Mouse (Mus musculus) liver, adult 2 months (tissue): Measurements from ENCODE around the gene Calcoco1. TPM values are rescaled to one million over a fixed set of nuclear protein-coding genes. Genes with fewer than 3 reads are reported as not detected.

ENCODE experiments used
- DNase-seq: peaks from one replicate; pipeline ENCODE4 v3.0.0-alpha.2; 2011; ENCODE audit warnings: low read depth, low spot score; ENCODE audit errors: extremely low read depth
- H3K27ac ChIP-seq: fragments of 200-500 bp; replicated peaks from 2 replicates; pipeline ENCODE4 v1.5.1; 2012; ENCODE audit warnings: low read depth, mild to moderate bottlenecking, control low read depth, inconsistent platforms, low read length; ENCODE audit not compliant: insufficient read depth
- H3K27me3 ChIP-seq: fragments of 200-500 bp; 2 replicates; pipeline ENCODE4 v1.6.1; 2012; ENCODE audit warnings: mild to moderate bottlenecking, moderate library complexity, low read length, inconsistent platforms; ENCODE audit not compliant: control insufficient read depth, insufficient read depth
- H3K36me3 ChIP-seq: fragments of 200-500 bp; 2 replicates; pipeline ENCODE4 v1.6.1; 2012; ENCODE audit warnings: low read length, inconsistent platforms; ENCODE audit not compliant: control insufficient read depth, insufficient read depth
- H3K4me1 ChIP-seq: fragments of 200-500 bp; 2 replicates; pipeline ENCODE4 v1.6.1; 2011; ENCODE audit warnings: low read length; ENCODE audit not compliant: control insufficient read depth, insufficient read depth
- H3K4me3 ChIP-seq: fragments of 200-500 bp; 2 replicates; pipeline ENCODE4 v1.5.1; 2011; ENCODE audit warnings: low read depth, mild to moderate bottlenecking, control low read depth, low read length, moderate library complexity; ENCODE audit not compliant: insufficient read depth
- H3K79me2 ChIP-seq: fragments of 200-500 bp; 2 replicates; pipeline ENCODE4 v1.6.1; 2012; ENCODE audit warnings: inconsistent platforms, mild to moderate bottlenecking, low read length, moderate library complexity; ENCODE audit not compliant: control insufficient read depth, insufficient read depth
- H3K9ac ChIP-seq: fragments of 200-500 bp; 2 replicates; pipeline ENCODE4 v1.6.1; 2012; ENCODE audit warnings: low read depth, mild to moderate bottlenecking, control low read depth, inconsistent platforms, low read length
- CTCF ChIP-seq: fragments of 200-500 bp; IDR thresholded peaks from 2 replicates; pipeline ENCODE4 v1.5.1; 2011; ENCODE audit warnings: low read depth, low read length, control low read depth
- POLR2A ChIP-seq: fragments of 200-500 bp; IDR thresholded peaks from 2 replicates; pipeline ENCODE4 v1.6.1; 2011; ENCODE audit warnings: low read length, control low read depth; ENCODE audit not compliant: insufficient read depth; ENCODE audit errors: extremely low read depth
- WGBS: fragments of 180-500 bp; shearing (Covaris S2); methylation state at CpG from one replicate; pipeline ENCODE4 v1.1.7; 2018; 5-methylcytosine and 5-hydroxymethylcytosine counted together
- polyA plus RNA-seq: library from polyadenylated mRNA; depleted of rRNA; stranded (reverse); fragments of >200 nt; gene quantifications from 2 replicates; pipeline ENCODE4 v1.2.3, GENCODE M21; 2012
- total RNA-seq: library from RNA; depleted of rRNA; stranded (reverse); fragments of >200 nt; gene quantifications from 2 replicates; pipeline ENCODE4 v1.2.3, GENCODE M21; 2014

The Calcoco1 gene
- total and polyA plus RNA-seq, 2 experiments, result 20.5 to 22.8 TPM

DNA sequence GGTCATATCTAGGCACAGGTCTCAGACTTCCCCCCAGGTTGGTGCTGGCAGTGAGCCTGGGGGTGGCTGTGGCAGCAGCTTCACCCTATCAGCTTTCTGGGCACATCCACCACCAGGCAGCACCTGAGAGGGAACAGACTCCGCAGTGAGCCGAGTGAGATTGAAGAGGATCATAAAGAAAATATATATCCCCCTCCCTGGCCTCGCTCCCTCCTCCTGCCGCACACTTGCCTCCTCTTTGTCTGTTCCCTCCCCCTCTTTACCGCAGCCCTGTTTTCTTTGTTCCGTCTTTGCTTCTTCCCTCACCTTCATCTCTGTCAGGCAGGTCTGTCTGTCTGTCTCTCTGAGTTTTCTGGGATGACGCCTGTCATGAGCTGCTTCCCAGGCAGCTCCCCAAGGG is 32.4 kb upstream of the Calcoco1 start:
- Histone ChIP-seq H3K9ac (no peak overlapping the region), H3K36me3 (no peaks in the 10 kb centered on the region), H3K27me3 (peaks cover 5% of the 10 kb centered on the region; the same call in 1 of the 2 replicates), H3K4me1 (no peaks in the 10 kb centered on the region), H3K4me3 (no peak overlapping the region), H3K79me2 (no peaks in the 10 kb centered on the region), H3K27ac (no peak overlapping the region)
- no peak for TF ChIP-seq POLR2A
- no peak for TF ChIP-seq CTCF
- no peak for DNase-seq
- 73% methylated on average over 7 of the region's 7 CpGs for WGBS

GRCm38 (mm10) chr15:102753170-102753569 is 31.2 kb upstream of the Calcoco1 start:
- Histone ChIP-seq H3K36me3 (no peaks in the 10 kb centered on the region), H3K4me3 (no peak overlapping the region), H3K27ac (no peak overlapping the region), H3K4me1 (no peaks in the 10 kb centered on the region), H3K27me3 (peaks cover 2% of the 10 kb centered on the region; the same call in 1 of the 2 replicates), H3K9ac (no peak overlapping the region), H3K79me2 (no peaks in the 10 kb centered on the region)
- WGBS, result 5% methylated on average over 13 of the region's 13 CpGs
- no peak for TF ChIP-seq POLR2A
- peak; percentile 81 for TF ChIP-seq CTCF
- peak; percentile 68 for DNase-seq

DNA sequence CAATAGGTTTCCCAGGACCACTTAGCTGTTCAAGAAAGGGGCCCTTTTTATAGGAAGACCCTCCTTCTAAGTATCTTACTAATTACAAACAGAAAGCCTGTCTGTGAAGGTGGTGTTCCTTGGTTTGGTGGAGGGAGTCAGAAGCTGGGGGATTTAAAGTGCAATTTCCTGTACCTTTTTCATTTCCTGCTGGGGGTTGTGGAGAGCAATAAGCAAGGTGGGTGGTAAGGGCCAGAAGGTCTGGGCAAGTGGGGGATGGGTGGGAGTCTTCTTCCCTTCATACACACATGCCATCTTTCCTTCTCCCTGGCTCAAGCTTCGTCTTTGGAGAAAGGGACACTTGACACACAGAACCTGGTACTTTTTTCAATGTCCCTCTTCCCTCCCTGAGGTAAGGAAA is 30.2 kb upstream of the Calcoco1 start:
- TF ChIP-seq CTCF (no peak), POLR2A (no peak)

DNA sequence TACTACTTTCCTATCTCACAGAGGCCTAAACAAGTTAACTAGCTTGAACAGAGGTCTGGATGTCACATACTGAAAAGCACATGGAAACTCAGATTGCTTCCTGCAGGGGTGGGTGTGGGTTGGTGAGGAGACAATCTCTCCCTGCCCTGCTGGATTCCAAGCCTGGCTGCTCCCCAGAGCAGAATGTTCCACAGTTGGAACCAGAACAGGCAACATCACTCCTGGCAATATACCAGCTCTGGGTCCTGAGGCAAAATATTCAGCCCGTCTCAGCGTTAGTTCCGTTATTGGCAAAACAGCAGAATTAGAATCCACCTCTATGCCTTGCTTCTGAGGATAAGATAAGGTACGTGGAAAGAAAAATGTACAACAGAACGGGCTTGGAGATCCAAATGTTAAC is 28.3 kb upstream of the Calcoco1 start:
- no peak for DNase-seq
- WGBS, result 72% methylated on average over 5 of the region's 5 CpGs
- H3K27me3 ChIP-seq, result peaks cover 9% of the 10 kb centered on the region; the same call in 1 of the 2 replicates

More for the DNA sequence above, 30.2 kb upstream of the Calcoco1 start:
- H3K27ac ChIP-seq, result no peak overlapping the region
- H3K36me3 ChIP-seq, result no peaks in the 10 kb centered on the region
- no peaks in the 10 kb centered on the region for H3K4me1 ChIP-seq
- no peak overlapping the region for H3K4me3 ChIP-seq
- DNase-seq, result no peak
- H3K79me2 ChIP-seq, result no peaks in the 10 kb centered on the region
- peaks cover 5% of the 10 kb centered on the region; the same call in 1 of the 2 replicates for H3K27me3 ChIP-seq
- 79% methylated on average over 1 of the region's 1 CpGs for WGBS
- H3K9ac ChIP-seq, result no peak overlapping the region

DNA sequence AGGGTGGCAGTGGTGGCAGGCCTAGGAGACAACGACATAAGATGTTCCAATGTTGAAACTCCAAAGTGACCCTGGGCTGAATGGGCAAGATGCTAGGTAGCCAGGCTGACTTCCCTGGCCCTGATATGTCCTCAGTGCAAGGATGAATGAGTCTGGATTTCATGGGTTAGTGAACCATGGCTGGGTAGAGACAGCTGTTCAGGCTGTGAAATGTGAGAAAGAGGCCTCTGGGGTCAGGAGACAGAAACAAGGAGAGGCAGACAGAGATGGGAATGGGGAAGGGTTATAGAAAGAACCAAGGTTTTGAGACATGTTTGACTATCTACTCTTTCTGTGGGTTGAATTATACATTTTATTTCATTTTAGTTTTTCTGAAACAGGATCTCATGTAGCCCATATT is 27.1 kb upstream of the Calcoco1 start:
- 77% methylated on average over 1 of the region's 1 CpGs for WGBS
- H3K4me3 ChIP-seq, result no peak overlapping the region
- no peak for TF ChIP-seq POLR2A
- no peak for TF ChIP-seq CTCF
- H3K27me3 ChIP-seq, result peaks cover 11% of the 10 kb centered on the region
- H3K9ac ChIP-seq, result no peak overlapping the region
- no peaks in the 10 kb centered on the region for H3K79me2 ChIP-seq
- H3K36me3 ChIP-seq, result no peaks in the 10 kb centered on the region
- no peaks in the 10 kb centered on the region for H3K4me1 ChIP-seq
- DNase-seq, result no peak
- no peak overlapping the region for H3K27ac ChIP-seq

More for the DNA sequence above, 28.3 kb upstream of the Calcoco1 start:
- Histone ChIP-seq H3K36me3 (no peaks in the 10 kb centered on the region), H3K79me2 (no peaks in the 10 kb centered on the region), H3K4me3 (no peak overlapping the region), H3K27ac (no peak overlapping the region), H3K9ac (no peak overlapping the region), H3K4me1 (no peaks in the 10 kb centered on the region)
- TF ChIP-seq CTCF, result no peak
- no peak for TF ChIP-seq POLR2A

DNA sequence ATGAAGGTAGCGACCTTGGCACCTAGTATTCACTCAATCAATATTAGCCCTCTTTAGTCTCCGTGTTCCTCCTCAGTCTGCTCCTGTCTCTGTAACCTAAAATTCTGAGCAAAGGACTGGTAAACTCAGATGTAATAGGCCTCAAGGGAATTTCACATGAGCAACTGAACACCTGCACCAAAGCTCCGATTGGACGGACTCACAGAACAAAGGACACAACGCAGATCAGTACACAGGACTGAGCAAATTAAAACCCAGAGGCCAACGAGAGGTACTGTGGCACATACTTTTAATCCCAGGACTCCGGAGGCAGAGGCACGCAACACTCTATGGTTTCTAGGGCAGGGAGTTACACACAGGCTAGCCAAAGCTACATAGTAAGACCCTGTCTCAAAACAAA is 25.9 kb upstream of the Calcoco1 start:
- H3K36me3 ChIP-seq, result no peaks in the 10 kb centered on the region
- H3K27ac ChIP-seq, result no peak overlapping the region
- no peak for DNase-seq
- TF ChIP-seq POLR2A (no peak), CTCF (no peak)
- peaks cover 14% of the 10 kb centered on the region for H3K27me3 ChIP-seq
- no peak overlapping the region for H3K9ac ChIP-seq
- H3K79me2 ChIP-seq, result no peaks in the 10 kb centered on the region
- no peaks in the 10 kb centered on the region for H3K4me1 ChIP-seq
- 42% methylated on average over 8 of the region's 8 CpGs for WGBS
- no peak overlapping the region for H3K4me3 ChIP-seq
